Mouse (Mus musculus) right cerebral cortex, adult 2 months (tissue): ENCODE measurements around the gene Tchh.

Source experiments
- DNase-seq, 2 experiments: peaks; one replicate each; pipeline ENCODE4 v3.0.0; 2021 to 2022; ENCODE audit warnings: low spot score in 2 of 2

Tchh gene

GRCm38 (mm10) chr3:93442030-93442429 lies at the start of gene Tchh:
Gene Tchh, plus strand, starts transcription at chr3:93442330.
- DNase-seq, result no peak

- DNase-seq, result no peak
Measured at GRCm38 (mm10) chr3:93393366-93393765, 48.8 kb upstream of the Tchh start, which contains the start of gene Rptn. Gene Rptn, plus strand, starts transcription at chr3:93393699.

- DNase-seq, result no peak
Measured at GRCm38 (mm10) chr3:93403936-93404335, 38.2 kb upstream of the Tchh start.

- DNase-seq, result peak; percentile 26 to 36
Measured at GRCm38 (mm10) chr3:93406992-93407391, 35.1 kb upstream of the Tchh start.

- DNase-seq, result no peak
Measured at GRCm38 (mm10) chr3:93411905-93412304, 30.2 kb upstream of the Tchh start.

GRCm38 (mm10) chr3:93431673-93432072 lies 10.5 kb upstream of the Tchh start:
- DNase-seq, result no peak

GRCm38 (mm10) chr3:93443501-93444101 lies 1.5 kb downstream of the Tchh start:
- DNase-seq, result peak; percentile 35 to 44

GRCm38 (mm10) chr3:93444343-93445164 lies 2.4 kb downstream of the Tchh start:
- peak; percentile 70 for DNase-seq

GRCm38 (mm10) chr3:93445165-93445705 lies 3.1 kb downstream of the Tchh start:
- peak; percentile 27 to 45 for DNase-seq

GRCm38 (mm10) chr3:93446128-93446755 lies 4.1 kb downstream of the Tchh start:
- peak; percentile 6 to 18 for DNase-seq

GRCm38 (mm10) chr3:93446756-93447137 lies 4.6 kb downstream of the Tchh start:
- DNase-seq, result peak in 1 of 2 experiments; percentile 3

GRCm38 (mm10) chr3:93447138-93447841 lies 5.2 kb downstream of the Tchh start:
- DNase-seq, result peak; percentile 77 to 79

- DNase-seq, result no peak
Measured at GRCm38 (mm10) chr3:93466556-93466955, 24.4 kb downstream of the Tchh start.

GRCm38 (mm10) chr3:93467130-93467529 lies 25.0 kb downstream of the Tchh start:
- no peak for DNase-seq

- DNase-seq, result no peak
Measured at GRCm38 (mm10) chr3:93468561-93468960, 26.4 kb downstream of the Tchh start, which contains the start of gene Tchhl1. Gene Tchhl1, plus strand, starts transcription at chr3:93468754.

GRCm38 (mm10) chr3:93469629-93470028 lies 27.5 kb downstream of the Tchh start:
- no peak for DNase-seq

- no peak for DNase-seq
Measured at GRCm38 (mm10) chr3:93480053-93480452, 37.9 kb downstream of the Tchh start.

- DNase-seq, result no peak
Measured at GRCm38 (mm10) chr3:93481982-93482616, 40.0 kb downstream of the Tchh start.

GRCm38 (mm10) chr3:93485611-93486010 lies 43.5 kb downstream of the Tchh start:
- no peak for DNase-seq

GRCm38 (mm10) chr3:93488541-93488940 lies 46.4 kb downstream of the Tchh start:
- no peak for DNase-seq

- no peak for DNase-seq
Measured at GRCm38 (mm10) chr3:93492176-93492575, 50.0 kb downstream of the Tchh start.
